Mouse (Mus musculus) limb, embryonic 15.5 days (tissue): ENCODE data around the gene Mylip. TPM values are rescaled to one million over a fixed set of nuclear protein-coding genes. Genes with fewer than 3 reads are reported as not detected.

Source experiments
- ATAC-seq: fragments of 200-750 bp; cut with Nextera tagmentation; 2 replicates; pipeline ENCODE4 v1.8.0; 2017; ENCODE audit warnings: low read depth, moderate TSS enrichment; ENCODE audit not compliant: insufficient number of reproducible peaks, low FRiP score, low TSS enrichment
- H3K27ac ChIP-seq: fragments of 300-500 bp; sonication (generic); 2 replicates; pipeline ENCODE4 v1.5.1; 2015; ENCODE audit warnings: moderate library complexity, mild to moderate bottlenecking, inconsistent platforms
- H3K27me3 ChIP-seq: fragments of 300-500 bp; sonication (generic); 2 replicates; pipeline ENCODE4 v1.6.1; 2015; ENCODE audit warnings: inconsistent platforms
- H3K36me3 ChIP-seq: fragments of 300-500 bp; sonication (generic); 2 replicates; pipeline ENCODE4 v1.6.1; 2015; ENCODE audit warnings: inconsistent platforms
- H3K4me1 ChIP-seq: fragments of 300-500 bp; sonication (generic); 2 replicates; pipeline ENCODE4 v1.6.1; 2015; ENCODE audit warnings: inconsistent platforms
- H3K4me2 ChIP-seq: fragments of 300-500 bp; sonication (generic); 2 replicates; pipeline ENCODE4 v1.6.1; 2015; ENCODE audit warnings: mild to moderate bottlenecking, inconsistent platforms
- H3K4me3 ChIP-seq: fragments of 300-500 bp; sonication (generic); 2 replicates; pipeline ENCODE4 v1.5.1; 2015; ENCODE audit warnings: mild to moderate bottlenecking, inconsistent platforms
- H3K9ac ChIP-seq: fragments of 300-500 bp; sonication (generic); 2 replicates; pipeline ENCODE4 v1.6.1; 2015; ENCODE audit warnings: inconsistent platforms
- H3K9me3 ChIP-seq: fragments of 300-500 bp; sonication (generic); 2 replicates; pipeline ENCODE4 v1.6.1; 2016; ENCODE audit warnings: inconsistent platforms
- WGBS: fragments of 180-500 bp; shearing (Covaris S2); methylation state at CpG from one replicate; pipeline ENCODE4 v1.1.7; 2015; 5-methylcytosine and 5-hydroxymethylcytosine counted together
- polyA plus RNA-seq: library from polyadenylated mRNA; unstranded; fragments of >200 nt; fragmentation: Nextera tagmentation; extraction: Ambion mirVana; gene quantifications from 2 replicates; pipeline ENCODE4 v1.2.1, GENCODE M21; 2015

Mylip gene
- 27.4 and 28.2 TPM in 2 replicates for polyA plus RNA-seq

- Histone ChIP-seq H3K9ac (peak within 1 kb of the TSS; percentile 84), H3K9me3 (no peaks in the 10 kb centered on the region), H3K4me2 (peak within 1 kb of the TSS; percentile 71), H3K4me3 (peak within 1 kb of the TSS; percentile 82), H3K4me1 (peaks cover 37% of the 10 kb centered on the region), H3K27me3 (no peaks in the 10 kb centered on the region), H3K27ac (peak within 1 kb of the TSS; percentile 89), H3K36me3 (no peaks in the 10 kb centered on the region)
- peak; percentile 94 for ATAC-seq
- WGBS = 0% methylated on average over 73 of the region's 81 CpGs
These were observed at the start of gene Mylip for GRCm38 (mm10) chr13:45389448-45390311. Gene Mylip (plus strand): TSS chr13:45389742.

- H3K36me3 ChIP-seq = no peaks in the 10 kb centered on the region
- no peaks in the 10 kb centered on the region for H3K27me3 ChIP-seq
- H3K4me3 ChIP-seq = no peak overlapping the region
- no peak overlapping the region for H3K27ac ChIP-seq
- no peaks in the 10 kb centered on the region for H3K9me3 ChIP-seq
- H3K9ac ChIP-seq = no peak overlapping the region
- no peak for ATAC-seq
- H3K4me2 ChIP-seq = no peak overlapping the region
- H3K4me1 ChIP-seq = peaks cover 13% of the 10 kb centered on the region
These were observed 47.6 kb upstream of the Mylip start for GRCm38 (mm10) chr13:45341991-45342390.

GRCm38 (mm10) chr13:45343541-45343940, 46.0 kb upstream of the Mylip start:
- no peak overlapping the region for H3K27ac ChIP-seq
- peaks cover 13% of the 10 kb centered on the region for H3K4me1 ChIP-seq
- no peaks in the 10 kb centered on the region for H3K27me3 ChIP-seq
- H3K9me3 ChIP-seq = no peaks in the 10 kb centered on the region
- H3K4me3 ChIP-seq = no peak overlapping the region
- ATAC-seq = no peak
- H3K36me3 ChIP-seq = no peaks in the 10 kb centered on the region
- no peak overlapping the region for H3K4me2 ChIP-seq
- 66% methylated on average over 6 of the region's 6 CpGs for WGBS
- H3K9ac ChIP-seq = no peak overlapping the region

GRCm38 (mm10) chr13:45343966-45344365, 45.6 kb upstream of the Mylip start:
- no peaks in the 10 kb centered on the region for H3K27me3 ChIP-seq
- no peak for ATAC-seq
- H3K27ac ChIP-seq = no peak overlapping the region
- H3K4me2 ChIP-seq = no peak overlapping the region
- H3K9me3 ChIP-seq = no peaks in the 10 kb centered on the region
- WGBS = 34% methylated on average over 4 of the region's 4 CpGs
- no peaks in the 10 kb centered on the region for H3K36me3 ChIP-seq
- H3K4me3 ChIP-seq = no peak overlapping the region
- no peak overlapping the region for H3K9ac ChIP-seq
- H3K4me1 ChIP-seq = peaks cover 13% of the 10 kb centered on the region

DNA sequence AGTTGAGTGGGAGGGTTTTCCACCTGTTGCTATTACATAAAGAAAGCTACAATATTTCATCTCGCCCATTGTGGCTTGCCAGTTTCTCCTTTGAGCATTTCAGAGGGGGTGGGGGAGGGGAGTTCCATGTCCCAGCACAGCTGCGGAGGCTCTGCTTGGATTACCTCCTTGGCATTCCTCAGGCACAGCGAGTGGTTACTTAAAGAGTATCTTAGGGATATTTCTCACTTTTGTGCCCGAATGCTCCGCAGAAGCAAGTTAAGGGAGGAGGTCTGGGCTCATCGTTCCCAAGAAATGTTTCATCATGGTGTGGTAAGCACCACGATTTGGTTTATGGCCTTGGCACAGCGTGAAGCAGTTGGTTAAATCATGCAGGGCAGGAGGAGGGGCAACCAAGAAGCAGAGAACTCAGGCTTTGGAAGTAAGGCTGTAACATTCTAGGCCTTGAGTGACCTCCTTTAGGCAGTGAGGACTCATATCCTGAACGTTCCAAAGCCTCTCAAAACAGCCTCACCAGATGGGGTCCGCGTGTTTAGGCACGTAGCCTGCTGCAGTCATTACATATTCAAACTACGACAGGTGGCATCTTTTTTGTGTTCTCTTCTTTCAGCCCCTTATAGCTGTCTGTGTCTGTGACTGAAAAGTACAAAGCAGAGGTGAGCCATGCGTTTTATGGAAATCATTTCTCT, 43.9 kb upstream of the Mylip start:
- peak overlapping the region; percentile 73 for H3K27ac ChIP-seq
- H3K4me3 ChIP-seq = no peak overlapping the region
- 9% methylated on average over 14 of the region's 14 CpGs for WGBS

GRCm38 (mm10) chr13:45351483-45351882, 38.1 kb upstream of the Mylip start:
- H3K4me3 ChIP-seq = no peak overlapping the region
- no peak overlapping the region for H3K27ac ChIP-seq
- H3K4me2 ChIP-seq = no peak overlapping the region
- no peaks in the 10 kb centered on the region for H3K9me3 ChIP-seq
- H3K4me1 ChIP-seq = no peaks in the 10 kb centered on the region
- no peaks in the 10 kb centered on the region for H3K27me3 ChIP-seq
- H3K36me3 ChIP-seq = no peaks in the 10 kb centered on the region
- no peak overlapping the region for H3K9ac ChIP-seq
- WGBS = 78% methylated on average over 5 of the region's 5 CpGs
- ATAC-seq = no peak

More for the DNA sequence above, 43.9 kb upstream of the Mylip start:
- Histone ChIP-seq H3K9me3 (no peaks in the 10 kb centered on the region), H3K4me2 (no peak overlapping the region), H3K4me1 (peaks cover 13% of the 10 kb centered on the region), H3K27me3 (no peaks in the 10 kb centered on the region), H3K36me3 (no peaks in the 10 kb centered on the region), H3K9ac (no peak overlapping the region)
- ATAC-seq = no peak

DNA sequence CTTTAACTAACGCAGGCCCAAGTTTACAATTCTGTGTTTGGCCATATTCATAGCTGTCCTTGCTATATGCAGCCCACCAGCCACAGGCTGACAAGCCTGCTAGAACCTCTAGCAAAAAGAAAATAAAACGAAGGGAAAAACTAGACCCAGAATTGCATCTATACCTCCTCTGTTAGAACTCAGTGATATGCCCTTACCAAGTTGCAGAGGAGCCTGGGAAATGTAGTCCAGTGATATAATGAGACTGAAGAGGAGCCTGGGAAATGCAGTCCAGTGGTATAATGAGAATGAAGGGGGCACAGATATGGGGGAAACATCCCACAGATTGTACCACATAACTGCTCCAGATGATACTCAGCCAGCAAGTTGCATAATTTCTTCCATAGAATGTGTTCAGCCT, 34.7 kb upstream of the Mylip start:
- H3K27ac ChIP-seq = no peak overlapping the region
- H3K4me1 ChIP-seq = no peaks in the 10 kb centered on the region
- 78% methylated on average over 2 of the region's 2 CpGs for WGBS
- no peaks in the 10 kb centered on the region for H3K36me3 ChIP-seq
- no peaks in the 10 kb centered on the region for H3K27me3 ChIP-seq
- no peak overlapping the region for H3K4me3 ChIP-seq
- H3K4me2 ChIP-seq = no peak overlapping the region
- no peak overlapping the region for H3K9ac ChIP-seq
- no peak for ATAC-seq
- no peaks in the 10 kb centered on the region for H3K9me3 ChIP-seq

DNA sequence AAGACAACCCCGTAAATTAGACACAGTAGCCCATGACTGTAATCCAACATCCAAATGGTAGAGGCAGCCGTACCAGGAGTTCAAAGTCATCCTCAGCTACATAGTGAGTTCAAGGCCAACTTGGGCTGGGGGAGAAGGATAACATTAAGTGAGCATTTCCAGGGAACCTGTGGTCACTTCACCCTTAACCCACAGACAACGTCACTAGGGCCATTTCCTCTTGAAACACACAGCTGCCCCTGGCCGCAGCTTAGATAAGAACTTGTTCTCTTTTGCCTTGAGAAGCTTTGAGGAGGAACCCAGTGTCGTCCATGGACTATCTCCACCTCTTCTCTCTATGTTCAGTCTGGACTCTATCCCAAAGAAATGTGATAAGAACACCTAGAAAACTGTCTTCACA, 31.3 kb upstream of the Mylip start:
- Histone ChIP-seq H3K27ac (no peak overlapping the region), H3K9ac (no peak overlapping the region), H3K9me3 (no peaks in the 10 kb centered on the region), H3K4me2 (no peak overlapping the region), H3K4me3 (no peak overlapping the region), H3K36me3 (no peaks in the 10 kb centered on the region), H3K4me1 (no peaks in the 10 kb centered on the region), H3K27me3 (no peaks in the 10 kb centered on the region)
- WGBS = 84% methylated on average over 5 of the region's 5 CpGs
- no peak for ATAC-seq

DNA sequence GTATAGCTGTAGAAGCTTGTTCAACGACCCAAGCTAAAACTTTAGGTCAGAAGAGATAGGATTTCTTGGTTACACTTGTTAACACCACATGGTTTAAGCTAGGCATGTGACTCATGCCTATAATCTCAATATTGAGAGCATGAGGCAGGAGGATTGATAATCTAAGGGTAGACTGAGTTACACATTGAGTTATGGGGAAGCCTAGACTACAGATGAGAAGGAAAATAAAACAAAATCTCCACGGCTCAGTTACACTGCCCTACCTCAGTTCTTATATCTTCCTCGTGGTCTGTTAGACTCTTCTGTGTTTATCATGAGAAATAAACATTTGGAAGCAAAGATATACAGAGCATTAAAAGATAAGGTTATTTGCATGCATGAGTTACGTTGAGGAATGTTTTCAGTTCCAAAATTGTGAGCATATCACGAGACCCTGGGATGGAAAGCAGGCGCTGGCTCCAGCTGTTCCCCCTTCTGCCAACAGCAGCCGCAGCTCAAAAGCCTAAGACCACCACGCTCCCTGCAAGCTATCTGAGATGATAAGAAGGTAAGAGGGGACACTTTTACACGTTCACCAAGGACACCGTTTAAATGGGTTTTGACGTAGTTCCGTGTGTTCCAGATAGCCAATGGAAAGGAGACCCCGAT, 30.7 kb upstream of the Mylip start:
- ATAC-seq = no peak
- Histone ChIP-seq H3K4me2 (no peak overlapping the region), H3K27ac (no peak overlapping the region), H3K9ac (no peak overlapping the region), H3K27me3 (no peaks in the 10 kb centered on the region), H3K4me3 (no peak overlapping the region), H3K36me3 (no peaks in the 10 kb centered on the region), H3K4me1 (no peaks in the 10 kb centered on the region), H3K9me3 (no peaks in the 10 kb centered on the region)
- WGBS = 80% methylated on average over 13 of the region's 13 CpGs

- no peak overlapping the region for H3K9ac ChIP-seq
- no peaks in the 10 kb centered on the region for H3K4me1 ChIP-seq
- no peak overlapping the region for H3K27ac ChIP-seq
- WGBS = 72% methylated on average over 10 of the region's 10 CpGs
- no peaks in the 10 kb centered on the region for H3K9me3 ChIP-seq
- no peaks in the 10 kb centered on the region for H3K27me3 ChIP-seq
- no peak for ATAC-seq
- H3K4me2 ChIP-seq = no peak overlapping the region
- no peaks in the 10 kb centered on the region for H3K36me3 ChIP-seq
- no peak overlapping the region for H3K4me3 ChIP-seq
These were observed 23.8 kb upstream of the Mylip start for GRCm38 (mm10) chr13:45365788-45366187.

DNA sequence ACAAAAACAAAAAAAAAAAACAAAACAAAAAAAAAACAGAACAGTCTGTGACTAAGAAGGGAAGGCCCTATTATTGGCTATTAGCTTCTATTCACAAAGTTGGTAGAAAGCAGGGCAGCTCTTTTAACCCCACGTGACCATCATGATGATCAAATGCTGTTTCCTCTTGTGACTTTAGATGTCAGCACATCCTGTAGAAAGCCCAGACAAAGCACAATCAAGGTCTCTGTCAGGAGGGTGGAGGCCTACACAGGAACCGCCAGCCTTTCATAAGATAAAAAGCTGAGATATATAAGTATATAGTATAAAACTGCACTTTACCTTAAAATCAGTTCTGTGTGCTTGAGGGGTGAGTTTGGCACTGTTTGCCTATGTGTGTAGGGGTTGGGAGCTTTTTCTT, 17.9 kb upstream of the Mylip start:
- H3K27ac ChIP-seq = no peak overlapping the region
- no peak overlapping the region for H3K4me2 ChIP-seq
- H3K9me3 ChIP-seq = no peaks in the 10 kb centered on the region
- no peaks in the 10 kb centered on the region for H3K36me3 ChIP-seq
- H3K9ac ChIP-seq = no peak overlapping the region
- H3K27me3 ChIP-seq = no peaks in the 10 kb centered on the region
- WGBS = 80% methylated on average over 2 of the region's 2 CpGs
- no peak overlapping the region for H3K4me3 ChIP-seq
- peaks cover 4% of the 10 kb centered on the region; the same call in 1 of the 2 replicates for H3K4me1 ChIP-seq
- ATAC-seq = no peak

- H3K9ac ChIP-seq = no peak overlapping the region
- no peaks in the 10 kb centered on the region for H3K27me3 ChIP-seq
- no peak overlapping the region for H3K4me3 ChIP-seq
- H3K27ac ChIP-seq = no peak overlapping the region
- ATAC-seq = no peak
- no peak overlapping the region for H3K4me2 ChIP-seq
- no peaks in the 10 kb centered on the region for H3K9me3 ChIP-seq
- H3K36me3 ChIP-seq = no peaks in the 10 kb centered on the region
- WGBS = 94% methylated on average over 2 of the region's 2 CpGs
- H3K4me1 ChIP-seq = peaks cover 4% of the 10 kb centered on the region; the same call in 1 of the 2 replicates
These were observed 17.1 kb upstream of the Mylip start for GRCm38 (mm10) chr13:45372456-45372855.
